Mouse (Mus musculus): ENCODE data around the gene Zfp691.

- TF ChIP-seq CTCF (IDR thresholded peaks at IDR 0.05; ENCODE audit: extremely low read depth, insufficient read depth, low read length) (no peak), POLR2A (IDR thresholded peaks at IDR 0.05; ENCODE audit: extremely low read depth, insufficient read depth, low read length) (no peak)
Measured at GRCm38 (mm10) chr4:119198105-119198504, 24.1 kb upstream of the Zfp691 start.

Data from cortical plate, adult 2 months (tissue).